Mouse (Mus musculus) MEL (cell line): Measurements from ENCODE around the gene Rrad. TPM values are rescaled to one million over a fixed set of nuclear protein-coding genes. Genes with fewer than 3 reads are reported as not detected.
A peak's percentile ranks its signal among the peaks of the same experiment; 100 is the strongest.

Experiments
- DNase-seq: peaks from one replicate; pipeline ENCODE4 v3.0.0; 2011; ENCODE audit warnings: low read depth, low spot score
- H3K27ac ChIP-seq: 2 replicates; pipeline ENCODE4 v1.5.1; 2012; ENCODE audit warnings: low read depth, mild to moderate bottlenecking, control low read depth, low read length, moderate library complexity; ENCODE audit not compliant: control insufficient read depth
- H3K27me3 ChIP-seq, 2 experiments: fragments of 150-350 bp in 1 of 2; sonication (generic) in 1 of 2; 2 replicates each; pipeline ENCODE4 v1.6.1; 2012; ENCODE audit warnings: low read length in 2 of 2, mild to moderate bottlenecking in 2 of 2, improper control_type of control experiment in 1 of 2, moderate library complexity in 1 of 2; ENCODE audit not compliant: insufficient read depth in 2 of 2, control insufficient read depth in 1 of 2
- H3K36me3 ChIP-seq, 2 experiments: 2 replicates each; pipeline ENCODE4 v1.6.1; 2012 to 2014; ENCODE audit warnings: low read length in 2 of 2, improper control_type of control experiment in 1 of 2, inconsistent platforms in 1 of 2, mild to moderate bottlenecking in 1 of 2; ENCODE audit not compliant: insufficient read depth in 2 of 2, control insufficient read depth in 1 of 2
- H3K4me1 ChIP-seq, 2 experiments: fragments of 150-350 bp in 1 of 2; sonication (generic) in 1 of 2; 2 replicates each; pipeline ENCODE4 v1.6.1; 2012; ENCODE audit warnings: low read length in 2 of 2, improper control_type of control experiment in 1 of 2, mild to moderate bottlenecking in 1 of 2; ENCODE audit not compliant: insufficient read depth in 2 of 2, control insufficient read depth in 1 of 2
- H3K4me3 ChIP-seq, 2 experiments: fragments of 150-350 bp in 1 of 2; sonication (generic) in 1 of 2; 2 replicates each; pipeline ENCODE4 v1.5.1; 2012; ENCODE audit warnings: low read depth in 2 of 2, low read length in 2 of 2, mild to moderate bottlenecking in 2 of 2, moderate library complexity in 2 of 2, control low read depth in 1 of 2, improper control_type of control experiment in 1 of 2; ENCODE audit not compliant: control insufficient read depth in 1 of 2, insufficient read depth in 1 of 2
- H3K79me2 ChIP-seq: 2 replicates; pipeline ENCODE4 v1.6.1; 2012; ENCODE audit warnings: mild to moderate bottlenecking, low read length, moderate library complexity; ENCODE audit not compliant: control insufficient read depth, poor library complexity, insufficient read depth
- H3K9ac ChIP-seq: 2 replicates; pipeline ENCODE4 v1.6.1; 2012; ENCODE audit warnings: low read depth, mild to moderate bottlenecking, control low read depth, low read length, moderate library complexity; ENCODE audit not compliant: control insufficient read depth, poor library complexity, severe bottlenecking
- H3K9me3 ChIP-seq: fragments of 150-350 bp; sonication (generic); replicated peaks from 2 replicates; pipeline ENCODE4 v1.6.1; 2012; ENCODE audit warnings: mild to moderate bottlenecking, low read length, improper control_type of control experiment, moderate library complexity; ENCODE audit not compliant: insufficient read depth
- CHD1 ChIP-seq: IDR thresholded peaks from 2 replicates; pipeline ENCODE4 v1.6.1; 2012; ENCODE audit warnings: low read depth, mild to moderate bottlenecking, inconsistent platforms, low read length, improper control_type of control experiment
- CTCF ChIP-seq, 3 experiments: IDR thresholded peaks in 2 of 3; conservative IDR thresholded peaks in 1 of 3; 2 replicates each; pipeline ENCODE4 v1.5.1; 2011 to 2012; ENCODE audit warnings: low read length in 3 of 3, low read depth in 2 of 3, mild to moderate bottlenecking in 2 of 3, improper control_type of control experiment in 1 of 3, inconsistent platforms in 1 of 3, mixed read lengths in 1 of 3, moderate library complexity in 1 of 3; ENCODE audit not compliant: control insufficient read depth in 1 of 3, insufficient read depth in 1 of 3, poor library complexity in 1 of 3, severe bottlenecking in 1 of 3
- E2F4 ChIP-seq: IDR thresholded peaks from 2 replicates; pipeline ENCODE4 v1.6.1; 2011; ENCODE audit warnings: low read depth, low read length, improper control_type of control experiment, borderline replicate concordance
- ELF1 ChIP-seq: IDR thresholded peaks from 2 replicates; pipeline ENCODE4 v1.6.1; 2014; ENCODE audit warnings: low read depth, mild to moderate bottlenecking, inconsistent platforms, low read length, improper control_type of control experiment, moderate library complexity
- ETS1 ChIP-seq: IDR thresholded peaks from 2 replicates; pipeline ENCODE4 v1.6.1; 2012; ENCODE audit warnings: low read depth, mild to moderate bottlenecking, inconsistent platforms, low read length, improper control_type of control experiment, moderate library complexity
- GABPA ChIP-seq: IDR thresholded peaks from 2 replicates; pipeline ENCODE4 v1.6.1; 2012; ENCODE audit warnings: low read depth, mild to moderate bottlenecking, inconsistent platforms, low read length, improper control_type of control experiment, moderate library complexity
- GATA1 ChIP-seq: IDR thresholded peaks from 2 replicates; pipeline ENCODE4 v1.6.1; 2011; ENCODE audit warnings: low read depth, low read length, improper control_type of control experiment
- HCFC1 ChIP-seq: IDR thresholded peaks from 2 replicates; pipeline ENCODE4 v1.6.1; 2012; ENCODE audit warnings: low read depth, mild to moderate bottlenecking, inconsistent platforms, low read length, improper control_type of control experiment, moderate library complexity
- KAT2A ChIP-seq: conservative IDR thresholded peaks from 2 replicates; pipeline ENCODE4 v1.6.1; 2012; ENCODE audit warnings: low read depth, low read length, improper control_type of control experiment, inconsistent platforms
- MAX ChIP-seq: IDR thresholded peaks from 2 replicates; pipeline ENCODE4 v1.6.1; 2011; ENCODE audit warnings: low read length, improper control_type of control experiment
- MEF2A ChIP-seq: IDR thresholded peaks from 2 replicates; pipeline ENCODE4 v1.6.1; 2014; ENCODE audit warnings: low read depth, mild to moderate bottlenecking, inconsistent platforms, low read length, improper control_type of control experiment; ENCODE audit not compliant: poor library complexity, insufficient replicate concordance, severe bottlenecking; ENCODE audit errors: extremely low read depth
- MXI1 ChIP-seq: IDR thresholded peaks from 2 replicates; pipeline ENCODE4 v1.6.1; 2011; ENCODE audit warnings: mild to moderate bottlenecking, low read depth, low read length, improper control_type of control experiment
- MYB ChIP-seq: IDR thresholded peaks from 2 replicates; pipeline ENCODE4 v1.6.1; 2011; ENCODE audit warnings: mild to moderate bottlenecking, low read depth, low read length, improper control_type of control experiment
- MYC ChIP-seq: IDR thresholded peaks from 2 replicates; pipeline ENCODE4 v1.6.1; 2011; ENCODE audit warnings: low read depth, mild to moderate bottlenecking, low read length, improper control_type of control experiment, moderate library complexity
- NELFE ChIP-seq: IDR thresholded peaks from 2 replicates; pipeline ENCODE4 v1.6.1; 2011; ENCODE audit warnings: low read depth, low read length, improper control_type of control experiment
- NRF1 ChIP-seq: IDR thresholded peaks from 2 replicates; pipeline ENCODE4 v1.6.1; 2014; ENCODE audit warnings: low read depth, mild to moderate bottlenecking, inconsistent platforms, low read length, improper control_type of control experiment, moderate library complexity; ENCODE audit not compliant: poor library complexity, insufficient read depth, severe bottlenecking
- POLR2A ChIP-seq, 2 experiments: IDR thresholded peaks; 2 replicates each; pipeline ENCODE4 v1.6.1; 2011 to 2012; ENCODE audit warnings: low read length in 2 of 2, mild to moderate bottlenecking in 2 of 2, control low read depth in 1 of 2, improper control_type of control experiment in 1 of 2, low read depth in 1 of 2, moderate library complexity in 1 of 2; ENCODE audit not compliant: control insufficient read depth in 1 of 2, insufficient read depth in 1 of 2, poor library complexity in 1 of 2
- RAD21 ChIP-seq: IDR thresholded peaks from 2 replicates; pipeline ENCODE4 v1.6.1; 2011; ENCODE audit warnings: mild to moderate bottlenecking, low read depth, low read length, improper control_type of control experiment
- SIN3A ChIP-seq: IDR thresholded peaks from 2 replicates; pipeline ENCODE4 v1.6.1; 2012; ENCODE audit warnings: low read length, improper control_type of control experiment, inconsistent platforms
- SMC3 ChIP-seq: IDR thresholded peaks from 2 replicates; pipeline ENCODE4 v1.6.1; 2011; ENCODE audit warnings: low read depth, low read length, improper control_type of control experiment
- TAL1 ChIP-seq: IDR thresholded peaks from 2 replicates; pipeline ENCODE4 v1.6.1; 2012; ENCODE audit warnings: mild to moderate bottlenecking, inconsistent platforms, low read length, moderate library complexity, mixed read lengths
- TBP ChIP-seq: IDR thresholded peaks from 2 replicates; pipeline ENCODE4 v1.8.0; 2011; ENCODE audit warnings: low read depth, low read length, improper control_type of control experiment
- TCF12 ChIP-seq: IDR thresholded peaks from 2 replicates; pipeline ENCODE4 v1.6.1; 2014; ENCODE audit warnings: low read depth, mild to moderate bottlenecking, inconsistent platforms, low read length, improper control_type of control experiment, moderate library complexity
- UBTF ChIP-seq: IDR thresholded peaks from 2 replicates; pipeline ENCODE4 v1.6.1; 2012; ENCODE audit warnings: low read depth, mild to moderate bottlenecking, inconsistent platforms, low read length, improper control_type of control experiment, moderate library complexity, borderline replicate concordance; ENCODE audit not compliant: insufficient read depth
- USF1 ChIP-seq: IDR thresholded peaks from 2 replicates; pipeline ENCODE4 v1.6.1; 2014; ENCODE audit warnings: low read depth, mild to moderate bottlenecking, inconsistent platforms, low read length, improper control_type of control experiment, moderate library complexity
- ZC3H11A ChIP-seq: IDR thresholded peaks from 2 replicates; pipeline ENCODE4 v1.6.1; 2012; ENCODE audit warnings: low read depth, mild to moderate bottlenecking, inconsistent platforms, low read length, improper control_type of control experiment
- ZMIZ1 ChIP-seq: IDR thresholded peaks from 2 replicates; pipeline ENCODE4 v1.6.1; 2012; ENCODE audit warnings: low read depth, mild to moderate bottlenecking, inconsistent platforms, low read length, improper control_type of control experiment, moderate library complexity
- ZNF384 ChIP-seq: IDR thresholded peaks from 2 replicates; pipeline ENCODE4 v1.6.1; 2012; ENCODE audit warnings: low read depth, mild to moderate bottlenecking, inconsistent platforms, low read length, improper control_type of control experiment
- polyA plus RNA-seq, 2 experiments: library from polyadenylated mRNA; stranded (reverse) in 1 of 2; unstranded in 1 of 2; fragments of >175 nt in 1 of 2; fragments of >200 nt in 1 of 2; gene quantifications; 2 replicates each; pipeline versions ENCODE4 v1.2.1 to v1.2.4; 2012; ENCODE audit warnings: low replicate concordance in 2 of 2, low read depth in 1 of 2; ENCODE audit not compliant: insufficient read length in 2 of 2, insufficient read depth in 1 of 2, missing spikeins in 1 of 2
- total RNA-seq: library from RNA; depleted of rRNA; stranded (reverse); fragments of 300-350 nt; gene quantifications from 2 replicates; pipeline ENCODE4 v1.2.3, GENCODE M21; 2012

Gene Rrad
- total and polyA plus RNA-seq, 3 experiments, result 8.9 to 9.4 TPM; not detected in 1

GRCm38 (mm10) chr8:104654984-104655383 lies 23.9 kb upstream of the Rrad start:
- no peaks in the 10 kb centered on the region for H3K36me3 ChIP-seq
- H3K27ac ChIP-seq, result no peak overlapping the region
- H3K27me3 ChIP-seq, result no peaks in the 10 kb centered on the region; a peak in 2 of 4 replicates
- no peaks in the 10 kb centered on the region for H3K9me3 ChIP-seq
- no peaks in the 10 kb centered on the region for H3K4me1 ChIP-seq
- no peaks in the 10 kb centered on the region for H3K79me2 ChIP-seq
- no peak overlapping the region for H3K9ac ChIP-seq
- peak; percentile 91 for DNase-seq
- no peak overlapping the region for H3K4me3 ChIP-seq
- TF ChIP-seq GATA1 (no peak), UBTF (no peak), GABPA (no peak), CHD1 (no peak), USF1 (peak; percentile 59), NRF1 (no peak), ZNF384 (no peak), ZMIZ1 (no peak), MYC (0 out of 2 replicates have a peak, but pooled peaks have one; percentile 43), E2F4 (no peak), CTCF (IDR thresholded peaks at IDR 0.05 in 2 of 3, conservative IDR thresholded peaks at IDR 0.05 in 1 of 3; ENCODE audit: control insufficient read depth in 1 of 3, insufficient read depth in 1 of 3, low read depth in 2 of 3, low read length in 3 of 3, poor library complexity in 1 of 3, severe bottlenecking in 1 of 3) (peak; percentile 53 to 98 (median 86)), HCFC1 (no peak), KAT2A (no peak), ELF1 (no peak), SMC3 (peak; percentile 87), NELFE (no peak), ETS1 (no peak), TBP (no peak), POLR2A (IDR thresholded peaks at IDR 0.05; ENCODE audit: control insufficient read depth in 1 of 2, insufficient read depth in 1 of 2, low read depth in 1 of 2, low read length in 2 of 2, poor library complexity in 1 of 2) (no peak), ZC3H11A (peak; percentile 84), MAX (no peak), SIN3A (peak; percentile 43; the same call in 1 of the 2 replicates), TAL1 (no peak), MXI1 (no peak), MYB (no peak), RAD21 (peak; percentile 95), TCF12 (no peak), MEF2A (no peak)
